Mouse (Mus musculus) hindbrain, embryonic 12.5 days (tissue): Measurements from ENCODE around the gene Neurl2. TPM values are rescaled to one million over a fixed set of nuclear protein-coding genes. Genes with fewer than 3 reads are reported as not detected.

ENCODE experiments used
- ATAC-seq: fragments of 200-750 bp; cut with Nextera tagmentation; 2 replicates; pipeline ENCODE4 v1.8.0; 2017; ENCODE audit warnings: moderate TSS enrichment; ENCODE audit not compliant: low FRiP score
- H3K27ac ChIP-seq: fragments of 300-500 bp; sonication (generic); 2 replicates; pipeline ENCODE4 v1.5.1; 2016; ENCODE audit warnings: mild to moderate bottlenecking
- H3K27me3 ChIP-seq: fragments of 300-500 bp; sonication (generic); 2 replicates; pipeline ENCODE4 v1.6.1; 2016; ENCODE audit warnings: mild to moderate bottlenecking
- H3K36me3 ChIP-seq: fragments of 300-500 bp; sonication (generic); 2 replicates; pipeline ENCODE4 v1.6.1; 2016; ENCODE audit warnings: mild to moderate bottlenecking
- H3K4me1 ChIP-seq: fragments of 300-500 bp; sonication (generic); 2 replicates; pipeline ENCODE4 v1.6.1; 2016
- H3K4me2 ChIP-seq: fragments of 300-500 bp; sonication (generic); replicated peaks from 2 replicates; pipeline ENCODE4 v1.6.1; 2016; ENCODE audit warnings: mild to moderate bottlenecking
- H3K4me3 ChIP-seq: fragments of 300-500 bp; sonication (generic); 2 replicates; pipeline ENCODE4 v1.5.1; 2016; ENCODE audit warnings: mild to moderate bottlenecking
- H3K9ac ChIP-seq: fragments of 300-500 bp; sonication (generic); 2 replicates; pipeline ENCODE4 v1.6.1; 2016; ENCODE audit warnings: mild to moderate bottlenecking, moderate library complexity
- H3K9me3 ChIP-seq: fragments of 300-500 bp; sonication (generic); replicated peaks from 2 replicates; pipeline ENCODE4 v1.6.1; 2016; ENCODE audit warnings: mild to moderate bottlenecking
- WGBS: fragments of 180-500 bp; shearing (Covaris S2); methylation state at CpG from one replicate; pipeline ENCODE4 v1.1.7; 2016; 5-methylcytosine and 5-hydroxymethylcytosine counted together
- polyA plus RNA-seq: library from polyadenylated mRNA; unstranded; fragments of >200 nt; fragmentation: Nextera tagmentation; extraction: Ambion mirVana; gene quantifications from 2 replicates; pipeline ENCODE4 v1.2.1, GENCODE M21; 2016

The Neurl2 gene
- polyA plus RNA-seq, 1 experiment from 2014 or later = 5.5 TPM

DNA sequence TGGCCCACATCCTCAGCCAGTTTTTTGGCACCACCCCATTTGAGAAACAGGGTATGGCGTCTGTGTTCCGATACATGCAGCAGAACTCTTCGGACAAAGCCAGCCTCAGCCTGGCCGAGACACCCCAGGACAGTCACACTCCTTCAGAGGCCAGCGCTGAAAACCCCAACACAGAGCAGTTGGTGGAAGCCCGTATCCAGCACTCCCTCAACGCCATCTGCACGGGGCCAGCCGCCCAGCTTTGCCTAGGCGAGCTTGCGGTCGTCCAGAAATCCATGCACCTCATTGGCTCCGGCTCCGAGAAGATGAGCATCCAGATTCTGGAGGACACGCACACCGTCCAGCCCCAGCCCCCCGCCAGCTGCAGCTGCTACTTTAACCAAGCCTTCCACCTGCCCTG is 7.7 kb downstream of the Neurl2 start:
- no peaks in the 10 kb centered on the region for H3K9me3 ChIP-seq
- no peaks in the 10 kb centered on the region for H3K27me3 ChIP-seq
- peaks cover 13% of the 10 kb centered on the region for H3K4me1 ChIP-seq
- no peak for ATAC-seq
- no peak overlapping the region for H3K4me2 ChIP-seq
- no peak overlapping the region for H3K27ac ChIP-seq
- peaks cover 56% of the 10 kb centered on the region for H3K36me3 ChIP-seq
- WGBS = 93% methylated on average over 17 of the region's 17 CpGs
- H3K4me3 ChIP-seq = no peak overlapping the region
- H3K9ac ChIP-seq = no peak overlapping the region

DNA sequence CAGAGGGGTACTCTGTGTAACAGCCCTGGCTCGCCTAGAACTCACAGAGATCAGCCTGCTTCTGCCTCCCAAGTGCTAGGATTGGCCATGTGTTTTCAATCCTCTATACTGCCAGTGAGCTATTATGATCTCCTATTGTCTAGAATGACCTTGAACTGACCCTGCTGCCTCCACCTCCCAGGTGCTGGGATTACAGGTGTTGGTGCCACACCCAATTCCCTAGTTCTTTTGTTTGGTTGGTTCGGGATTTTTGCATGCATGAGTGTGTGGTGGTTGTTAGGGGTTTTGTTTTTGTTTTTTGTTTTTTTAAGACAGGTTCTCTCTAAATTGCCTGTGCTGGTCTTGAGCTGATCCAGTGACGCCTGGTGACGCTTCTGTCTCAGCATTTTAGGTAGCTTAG is 9.3 kb downstream of the Neurl2 start:
- peak overlapping the region; percentile 57 for H3K4me2 ChIP-seq
- H3K9ac ChIP-seq = no peak overlapping the region
- peaks cover 13% of the 10 kb centered on the region for H3K4me1 ChIP-seq
- H3K36me3 ChIP-seq = peaks cover 60% of the 10 kb centered on the region
- H3K27ac ChIP-seq = no peak overlapping the region
- no peak overlapping the region for H3K4me3 ChIP-seq
- H3K9me3 ChIP-seq = no peaks in the 10 kb centered on the region
- ATAC-seq = no peak
- H3K27me3 ChIP-seq = no peaks in the 10 kb centered on the region
- WGBS = 94% methylated on average over 4 of the region's 4 CpGs

DNA sequence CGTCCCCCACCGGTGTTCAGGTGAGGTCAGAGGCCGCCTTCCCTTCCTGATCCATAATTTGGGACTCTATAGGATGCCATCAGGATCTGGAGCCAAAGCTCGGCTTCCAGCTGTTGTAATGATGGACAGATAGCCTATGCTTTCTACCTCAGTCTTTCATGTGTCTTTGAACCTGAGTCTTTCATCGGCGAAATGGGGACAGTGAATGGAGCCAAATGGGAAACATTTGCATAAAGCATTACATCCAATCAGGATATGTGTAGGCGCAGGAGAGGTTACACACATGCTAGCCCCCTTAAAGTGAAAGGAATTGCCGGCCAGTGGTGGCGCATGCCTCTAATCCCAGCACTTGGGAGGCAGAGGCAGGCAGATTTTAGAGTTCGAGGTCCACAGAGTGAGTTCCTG is 10.1 kb downstream of the Neurl2 start:
- peak; percentile 83 for ATAC-seq
- peaks cover 52% of the 10 kb centered on the region for H3K36me3 ChIP-seq
- whole genome bisulfite sequencing = 2% methylated on average over 10 of the region's 10 CpGs

DNA sequence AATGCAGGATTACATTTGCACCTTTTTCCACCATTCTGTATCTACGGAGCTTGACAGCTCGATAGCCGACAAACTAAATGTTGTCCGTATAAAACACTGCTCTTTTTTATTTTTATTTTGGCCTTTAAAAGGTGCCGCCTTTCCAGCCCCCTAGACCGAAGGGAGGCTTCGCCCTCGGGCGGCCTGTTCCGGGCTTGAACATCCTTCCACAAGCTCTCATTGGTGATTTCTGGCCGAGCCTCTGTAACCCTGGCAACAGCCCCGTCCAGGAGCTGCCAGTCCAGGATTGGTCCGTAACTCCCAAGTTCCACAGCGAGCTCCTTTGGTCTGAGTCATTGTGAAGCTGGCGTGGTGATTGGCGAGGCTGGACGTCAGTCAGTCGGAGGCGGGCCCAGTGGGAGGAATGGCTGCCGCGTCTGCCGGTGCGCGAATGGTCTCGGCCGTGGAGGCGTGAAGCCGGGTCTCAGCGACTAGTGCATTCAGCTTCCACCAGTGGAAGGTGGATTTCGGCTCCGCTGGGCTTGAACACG is 10.6 kb downstream of the Neurl2 start, which contains the start of gene Zswim1:
Gene Zswim1 (plus strand): TSS at position 51 of the 530 bp plus-strand sequence.
- peaks cover 13% of the 10 kb centered on the region for H3K4me1 ChIP-seq
- no peaks in the 10 kb centered on the region for H3K9me3 ChIP-seq
- peak within 1 kb of the TSS; percentile 71 for H3K4me3 ChIP-seq
- H3K27me3 ChIP-seq = no peaks in the 10 kb centered on the region
- H3K27ac ChIP-seq = peak within 1 kb of the TSS; percentile 93
- peak; percentile 99 for ATAC-seq
- H3K4me2 ChIP-seq = peak within 1 kb of the TSS; percentile 57
- peak within 1 kb of the TSS; percentile 72 for H3K9ac ChIP-seq
- H3K36me3 ChIP-seq = peaks cover 47% of the 10 kb centered on the region
- 2% methylated on average over 32 of the region's 32 CpGs for WGBS

More for the DNA sequence above, 10.1 kb downstream of the Neurl2 start:
- Histone ChIP-seq H3K4me2 (peak overlapping the region; percentile 57), H3K27ac (peak overlapping the region; percentile 93), H3K9ac (peak overlapping the region; percentile 72), H3K27me3 (no peaks in the 10 kb centered on the region), H3K4me1 (peaks cover 13% of the 10 kb centered on the region), H3K4me3 (peak overlapping the region; percentile 71), H3K9me3 (no peaks in the 10 kb centered on the region)

DNA sequence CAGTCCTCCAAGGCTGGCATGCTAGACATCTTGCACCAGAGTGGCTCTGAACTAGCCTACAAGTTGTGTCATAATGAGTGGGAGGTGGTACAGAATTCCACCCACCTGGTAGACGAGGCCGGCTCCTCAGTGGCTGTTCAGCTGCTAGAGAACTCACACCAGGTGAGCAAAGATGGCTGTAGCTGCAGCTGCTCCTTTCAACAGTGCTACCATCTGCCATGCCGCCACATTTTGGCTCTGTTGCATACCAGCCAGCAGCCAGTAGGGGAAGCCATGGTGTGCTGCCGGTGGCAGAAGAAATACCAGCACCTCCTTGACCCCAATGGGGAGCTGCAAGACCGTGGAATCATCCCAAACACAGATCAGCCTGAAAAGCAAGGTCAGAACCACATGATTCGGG is 12.2 kb downstream of the Neurl2 start:
- Histone ChIP-seq H3K36me3 (peaks cover 31% of the 10 kb centered on the region), H3K27ac (no peak overlapping the region), H3K4me1 (peaks cover 13% of the 10 kb centered on the region), H3K9ac (no peak overlapping the region), H3K9me3 (no peaks in the 10 kb centered on the region), H3K4me2 (no peak overlapping the region), H3K27me3 (no peaks in the 10 kb centered on the region), H3K4me3 (no peak overlapping the region)
- no peak for ATAC-seq
- 90% methylated on average over 6 of the region's 6 CpGs for WGBS

DNA sequence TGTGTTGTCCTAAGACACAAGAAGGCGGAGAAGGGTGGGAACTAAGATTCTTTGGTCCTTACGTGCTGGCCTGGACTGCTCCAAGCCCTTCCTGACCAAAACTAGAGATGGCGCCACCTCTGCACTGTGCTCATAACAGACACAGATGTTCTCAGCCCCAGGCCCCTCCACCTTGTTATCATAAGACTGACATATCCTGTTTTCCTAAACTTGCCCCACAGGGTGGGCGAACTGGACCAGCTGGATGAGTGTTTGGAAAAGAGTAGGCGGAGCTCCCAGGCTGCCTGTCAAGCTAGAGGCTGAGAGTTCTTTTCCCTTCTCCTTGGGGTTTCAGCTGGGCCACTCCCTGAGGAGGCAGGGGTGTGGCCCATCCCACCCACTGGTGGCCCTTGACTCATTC is 15.6 kb downstream of the Neurl2 start:
- Histone ChIP-seq H3K4me2 (no peak overlapping the region), H3K27me3 (no peaks in the 10 kb centered on the region), H3K9ac (no peak overlapping the region), H3K4me3 (no peak overlapping the region), H3K4me1 (peaks cover 6% of the 10 kb centered on the region), H3K36me3 (peaks cover 25% of the 10 kb centered on the region), H3K9me3 (no peaks in the 10 kb centered on the region), H3K27ac (no peak overlapping the region)
- no peak for ATAC-seq
- 70% methylated on average over 5 of the region's 5 CpGs for WGBS

DNA sequence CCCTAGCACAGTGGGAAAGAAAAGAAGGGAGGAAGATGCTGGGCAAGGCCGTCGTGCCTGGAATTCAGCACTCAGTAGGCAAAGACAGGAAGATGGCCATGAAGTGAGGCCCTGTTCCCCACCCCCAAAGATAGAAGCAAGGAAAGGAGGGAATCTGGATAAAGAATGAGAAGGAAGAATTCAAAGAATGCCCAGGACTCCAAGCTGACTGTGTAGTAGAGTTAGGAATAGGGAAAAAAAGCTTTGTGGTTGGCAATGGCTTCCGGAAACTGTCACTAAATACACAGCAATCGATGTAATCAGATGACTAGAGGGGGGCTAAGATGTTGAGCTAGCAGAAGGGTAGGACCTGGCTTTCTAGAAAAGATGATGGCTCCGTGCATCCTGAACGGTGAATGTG is 16.1 kb downstream of the Neurl2 start:
- Histone ChIP-seq H3K4me3 (no peak overlapping the region), H3K9me3 (no peaks in the 10 kb centered on the region), H3K27ac (no peak overlapping the region), H3K4me1 (peaks cover 2% of the 10 kb centered on the region), H3K4me2 (no peak overlapping the region), H3K27me3 (no peaks in the 10 kb centered on the region), H3K36me3 (peaks cover 25% of the 10 kb centered on the region), H3K9ac (no peak overlapping the region)
- 79% methylated on average over 6 of the region's 6 CpGs for WGBS
- ATAC-seq = no peak

DNA sequence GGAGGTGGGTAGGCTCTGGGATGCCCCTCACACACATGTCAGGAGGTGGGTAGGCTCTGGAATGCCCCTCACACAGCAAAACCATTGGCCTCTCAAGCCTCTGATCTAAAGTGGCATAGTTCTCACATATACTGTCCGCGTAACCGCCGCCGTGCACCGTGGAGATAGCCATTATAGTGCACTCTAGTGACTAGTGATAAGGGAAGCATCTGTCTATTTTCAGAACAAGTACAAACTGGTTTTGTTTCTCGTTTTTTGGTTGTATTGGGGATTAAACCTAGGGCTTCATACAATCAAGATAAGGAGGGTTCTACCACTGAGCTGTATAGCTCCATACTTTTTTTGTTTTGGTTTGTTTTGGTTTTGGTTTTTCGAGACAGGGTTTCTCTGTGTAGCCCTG is 17.4 kb downstream of the Neurl2 start:
- 91% methylated on average over 8 of the region's 8 CpGs for WGBS
- H3K9me3 ChIP-seq = no peaks in the 10 kb centered on the region

DNA sequence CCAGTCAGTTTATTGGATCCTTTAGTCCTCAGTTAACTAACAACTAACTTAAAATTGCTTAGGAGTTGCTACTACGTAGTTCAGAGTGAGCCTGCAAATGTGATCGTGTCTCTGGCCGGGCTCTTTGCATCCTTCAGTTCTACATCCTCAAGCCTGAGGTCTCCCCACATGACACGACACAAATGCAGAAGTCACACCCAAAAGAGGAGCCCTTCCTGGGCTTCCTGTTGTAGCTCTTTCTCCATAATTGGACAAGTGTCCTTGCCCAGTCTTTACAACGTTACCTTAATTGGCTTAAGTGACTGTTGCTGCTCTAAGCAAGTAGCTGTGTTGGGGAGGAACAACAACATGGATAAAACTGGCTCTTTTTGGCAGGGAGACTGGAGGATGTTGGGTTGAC is 17.9 kb downstream of the Neurl2 start:
- no peak for ATAC-seq
- WGBS = 91% methylated on average over 5 of the region's 5 CpGs
- Histone ChIP-seq H3K27me3 (no peaks in the 10 kb centered on the region), H3K4me2 (no peak overlapping the region), H3K36me3 (peaks cover 11% of the 10 kb centered on the region), H3K27ac (no peak overlapping the region), H3K4me1 (no peaks in the 10 kb centered on the region; the same call in 1 of the 2 replicates), H3K4me3 (no peak overlapping the region), H3K9me3 (no peaks in the 10 kb centered on the region), H3K9ac (no peak overlapping the region)

More for the DNA sequence above, 17.4 kb downstream of the Neurl2 start:
- Histone ChIP-seq H3K4me1 (no peaks in the 10 kb centered on the region; the same call in 1 of the 2 replicates), H3K27ac (no peak overlapping the region), H3K36me3 (peaks cover 16% of the 10 kb centered on the region), H3K27me3 (no peaks in the 10 kb centered on the region), H3K4me2 (no peak overlapping the region), H3K9ac (no peak overlapping the region), H3K4me3 (no peak overlapping the region)
- no peak for ATAC-seq

DNA sequence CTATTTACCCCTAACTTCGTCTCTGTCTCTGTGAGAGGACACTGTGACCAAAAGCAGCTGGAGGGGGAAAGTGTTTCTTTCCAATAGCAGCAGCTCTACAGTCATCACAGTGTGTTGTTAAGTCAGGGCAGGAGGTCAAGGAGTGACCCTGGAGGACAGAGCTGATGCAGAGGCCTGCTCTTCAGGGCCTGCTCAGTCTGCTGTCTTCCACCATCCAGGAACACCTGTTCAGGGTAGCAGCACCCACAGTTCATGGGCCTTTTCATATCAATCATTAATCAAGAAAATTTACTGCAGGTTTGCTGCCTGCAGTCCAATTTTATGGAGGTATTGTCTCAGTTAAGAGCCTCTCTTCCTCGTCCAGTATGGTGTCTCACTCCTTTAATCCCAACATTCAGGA is 19.7 kb downstream of the Neurl2 start:
- no peak for ATAC-seq
- no peak overlapping the region for H3K4me3 ChIP-seq
- H3K4me2 ChIP-seq = no peak overlapping the region
- WGBS = 67% methylated on average over 2 of the region's 2 CpGs
- H3K4me1 ChIP-seq = no peaks in the 10 kb centered on the region; the same call in 1 of the 2 replicates
- no peak overlapping the region for H3K9ac ChIP-seq
- no peaks in the 10 kb centered on the region for H3K9me3 ChIP-seq
- peaks cover 17% of the 10 kb centered on the region for H3K36me3 ChIP-seq
- H3K27ac ChIP-seq = no peak overlapping the region
- no peaks in the 10 kb centered on the region for H3K27me3 ChIP-seq

DNA sequence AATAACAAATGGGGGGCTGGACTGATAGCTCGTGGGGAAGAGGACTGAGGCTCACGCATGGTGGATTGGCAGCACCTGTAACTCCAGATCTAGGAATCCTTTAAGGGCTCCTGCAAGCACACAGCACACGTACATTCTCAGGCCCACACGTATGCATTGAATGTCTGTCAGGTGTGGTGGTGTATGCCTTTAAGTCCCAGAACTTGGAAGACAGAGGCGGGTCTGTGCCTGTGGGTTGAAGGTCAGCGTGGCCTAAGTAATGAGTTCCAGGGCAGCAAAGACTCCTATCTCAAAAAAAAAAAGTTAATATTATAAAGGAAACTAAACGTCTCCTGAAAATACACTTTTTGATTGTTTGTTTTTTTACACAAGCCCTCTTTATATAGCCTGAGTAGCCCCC is 26.6 kb downstream of the Neurl2 start:
- ATAC-seq = no peak
- Histone ChIP-seq H3K9me3 (no peaks in the 10 kb centered on the region), H3K9ac (0 out of 2 replicates have a peak overlapping the region, but pooled peaks have one; percentile 18), H3K36me3 (peaks cover 14% of the 10 kb centered on the region), H3K4me2 (no peak overlapping the region), H3K4me1 (peaks cover 25% of the 10 kb centered on the region), H3K4me3 (no peak overlapping the region), H3K27me3 (no peaks in the 10 kb centered on the region), H3K27ac (no peak overlapping the region)
- 81% methylated on average over 7 of the region's 7 CpGs for WGBS

DNA sequence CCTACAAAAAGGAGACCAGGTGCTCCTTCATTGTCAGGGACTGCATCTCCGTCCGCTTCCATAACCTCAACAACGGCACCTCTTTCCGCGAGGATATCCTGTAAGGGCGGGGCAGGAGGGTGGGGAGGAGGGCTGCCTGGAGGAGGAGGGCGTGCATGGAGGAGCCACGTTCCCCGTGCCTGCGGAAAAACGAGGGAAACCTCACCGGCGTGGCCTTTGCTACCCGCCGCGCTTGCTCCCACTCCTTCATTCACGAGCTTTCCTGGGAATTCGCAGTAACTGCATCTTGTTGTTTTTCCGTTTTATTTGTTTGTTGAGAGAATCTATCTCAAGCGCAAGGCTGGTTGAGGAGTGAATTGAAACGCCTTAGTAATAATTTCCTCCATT is 27.9 kb downstream of the Neurl2 start:
- H3K9ac ChIP-seq = peak overlapping the region; percentile 84
- no peaks in the 10 kb centered on the region for H3K27me3 ChIP-seq
- peak overlapping the region; percentile 85 for H3K4me2 ChIP-seq
- H3K4me1 ChIP-seq = peaks cover 25% of the 10 kb centered on the region
- H3K9me3 ChIP-seq = no peaks in the 10 kb centered on the region
- peak overlapping the region; percentile 82 for H3K4me3 ChIP-seq
- peaks cover 21% of the 10 kb centered on the region for H3K36me3 ChIP-seq
- 2% methylated on average over 21 of the region's 21 CpGs for WGBS
- H3K27ac ChIP-seq = peak overlapping the region; percentile 92
- peak; percentile 62 for ATAC-seq
